Mouse (Mus musculus): ENCODE data around the gene Mknk1. TPM values are rescaled to one million over a fixed set of nuclear protein-coding genes. Genes with fewer than 3 reads are reported as not detected.

Gene Mknk1
- polyA plus RNA-seq, 1 experiment from 2014 or later: 23.3 TPM

Other genes with a start within 250 kb of the Mknk1 start
- not detected in 2 replicates for gene Cyp4a32, start 238.2 kb upstream of the Mknk1 start, polyA plus RNA-seq (2015; fragmentation: Nextera tagmentation; extraction: Ambion mirVana)
- 0.12 and 0.22 TPM in 2 replicates for gene Cyp4b1, start 191.5 kb upstream of the Mknk1 start, polyA plus RNA-seq (2015; fragmentation: Nextera tagmentation; extraction: Ambion mirVana)
- gene Efcab14, start 101.5 kb upstream of the Mknk1 start, polyA plus RNA-seq (2015; fragmentation: Nextera tagmentation; extraction: Ambion mirVana): 22.0 and 23.9 TPM in 2 replicates
- gene Tex38, start 58.2 kb upstream of the Mknk1 start, polyA plus RNA-seq (2015; fragmentation: Nextera tagmentation; extraction: Ambion mirVana): 0.35 and 0.54 TPM in 2 replicates
- 38.7 and 41.9 TPM in 2 replicates for gene Atpaf1, start 54.4 kb upstream of the Mknk1 start, polyA plus RNA-seq (2015; fragmentation: Nextera tagmentation; extraction: Ambion mirVana)
- 4.0 and 4.9 TPM in 2 replicates for gene Mob3c, start 11.1 kb upstream of the Mknk1 start, polyA plus RNA-seq (2015; fragmentation: Nextera tagmentation; extraction: Ambion mirVana)
- 0.24 TPM in 1 of 2 replicates, not detected in the other for gene Kncn, start 45.2 kb downstream of the Mknk1 start, polyA plus RNA-seq (2015; fragmentation: Nextera tagmentation; extraction: Ambion mirVana)
- 0.12 and 0.32 TPM in 2 replicates for gene 6430628N08Rik, start 51.5 kb downstream of the Mknk1 start, polyA plus RNA-seq (2015; fragmentation: Nextera tagmentation; extraction: Ambion mirVana)
- gene Dmbx1, start 100.7 kb downstream of the Mknk1 start, polyA plus RNA-seq (2015; fragmentation: Nextera tagmentation; extraction: Ambion mirVana): 10.9 and 11.7 TPM in 2 replicates
- gene Faah, start 178.7 kb downstream of the Mknk1 start, polyA plus RNA-seq (2015; fragmentation: Nextera tagmentation; extraction: Ambion mirVana): 9.5 and 11.3 TPM in 2 replicates
- gene Nsun4, start 214.7 kb downstream of the Mknk1 start, polyA plus RNA-seq (2015; fragmentation: Nextera tagmentation; extraction: Ambion mirVana): 17.5 and 17.9 TPM in 2 replicates
- gene Uqcrh, start 235.9 kb downstream of the Mknk1 start, polyA plus RNA-seq (2015; fragmentation: Nextera tagmentation; extraction: Ambion mirVana): 434 and 439 TPM in 2 replicates
- gene Lrrc41, start 236.1 kb downstream of the Mknk1 start, polyA plus RNA-seq (2015; fragmentation: Nextera tagmentation; extraction: Ambion mirVana): 62.1 and 67.1 TPM in 2 replicates